Mouse (Mus musculus) E14TG2a.4 (cell line): Measurements from ENCODE around the gene Mbnl2.

ENCODE experiments used
- CTCF ChIP-seq: conservative IDR thresholded peaks from 2 replicates; pipeline ENCODE4 v1.5.1; 2014; ENCODE audit warnings: low read length
- POU5F1 ChIP-seq: IDR thresholded peaks from 2 replicates; pipeline ENCODE4 v1.6.1; 2014; ENCODE audit warnings: low read length, borderline replicate concordance

DNA sequence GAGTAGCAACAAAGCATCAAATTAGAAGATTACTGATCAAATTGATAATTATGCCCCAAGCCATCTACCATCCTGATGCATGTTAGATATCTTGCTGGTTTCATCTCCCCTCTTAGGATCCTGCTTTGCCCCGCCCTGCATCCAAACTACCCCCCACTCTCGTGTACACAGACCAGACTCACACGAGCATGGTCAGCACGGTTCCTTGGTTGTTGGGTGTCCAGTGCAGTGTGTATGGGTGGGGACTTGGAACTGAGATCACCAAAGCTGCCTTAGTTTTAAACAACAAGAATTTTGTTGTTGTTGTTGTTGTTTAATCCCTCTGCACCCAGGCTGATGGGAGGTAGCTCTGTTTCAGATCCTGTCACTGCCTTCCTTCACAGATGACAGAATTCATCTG, 101.7 kb downstream of the Mbnl2 start:
- no peak for TF ChIP-seq CTCF
- TF ChIP-seq POU5F1: no peak
